ENCODE assay signal across 9 mouse cellular contexts in genomic region chr17:67303326-67304099, GRCm38 (mm10). TPM values are rescaled to one million over a fixed set of nuclear protein-coding genes. Genes with fewer than 3 reads are reported as not detected.
A peak's percentile ranks its signal among the peaks of the same experiment; 100 is the strongest.
DNase-seq lines count a peak whose midpoint lies in the region; ATAC-seq lines count a peak whose summit lies in the region.
"Had no signal": no experiment of that assay in that cellular context is flagged by ENCODE, and none has a peak within 500 bp of the region (broad histone marks: within the 10 kb centered on the region; RNA-seq: fewer than 3 reads in every experiment).

No protein-coding gene starts in this region.

- no peak overlapping the region for H3K4me3 ChIP-seq in heart, embryonic 12.5 days
- no peak overlapping the region for H3K4me3 ChIP-seq in midbrain, embryonic 16.5 days (ENCODE audit: low read depth, low read length)

- H3K4me2 ChIP-seq in heart, embryonic 12.5 days = peak overlapping the region; percentile 39
- H3K4me2 ChIP-seq in midbrain, embryonic 16.5 days (ENCODE audit: low read length) = no peak overlapping the region

- H3K27me3 ChIP-seq in heart, embryonic 12.5 days (replicated peaks) = no peaks in the 10 kb centered on the region
- no peaks in the 10 kb centered on the region for H3K27me3 ChIP-seq in midbrain, embryonic 16.5 days (ENCODE audit: control insufficient read depth, insufficient read depth, low read depth, low read length)

- WGBS in heart, embryonic 12.5 days = 63% methylated on average over 18 of the region's 18 CpGs
- WGBS in midbrain, embryonic 16.5 days = 61% methylated on average over 18 of the region's 18 CpGs

- H3K9ac ChIP-seq in heart, embryonic 12.5 days = no peak overlapping the region
- H3K9ac ChIP-seq in midbrain, embryonic 16.5 days (ENCODE audit: low read depth, low read length) = no peak overlapping the region

- H3K36me3 ChIP-seq in heart, embryonic 12.5 days = no peaks in the 10 kb centered on the region
- H3K36me3 ChIP-seq in midbrain, embryonic 16.5 days (ENCODE audit: control insufficient read depth, insufficient read depth, low read length) = no peaks in the 10 kb centered on the region

- peak; percentile 36 to 60 for DNase-seq in cerebellum, postnatal 25 days
- no peak for DNase-seq in cerebellum, postnatal 4 days (ENCODE audit: low spot score in 2 of 2)
- peak; percentile 58 for DNase-seq in NIH3T3 (ENCODE audit: low read depth)
- DNase-seq in lung, adult 18-20 months = peak; percentile 67 to 78
- DNase-seq in thymus, postnatal 25 days = no peak
- no peak for DNase-seq in embryo, embryonic 10 days (ENCODE audit: low spot score)

- ATAC-seq in heart, embryonic 12.5 days (ENCODE audit: insufficient number of reproducible peaks, low FRiP score) = 0 out of 2 replicates have a peak, but pooled peaks have one; percentile 64
- no peak for ATAC-seq in midbrain, embryonic 16.5 days
- ATAC-seq: CD4-positive, CD25-positive, alpha-beta regulatory T cell, adult 4 months had no signal

- H3K9me3 ChIP-seq in heart, embryonic 12.5 days (replicated peaks) = no peaks in the 10 kb centered on the region
- no peaks in the 10 kb centered on the region for H3K9me3 ChIP-seq in midbrain, embryonic 16.5 days (replicated peaks; ENCODE audit: control insufficient read depth, low read length, poor library complexity, severe bottlenecking)

- H3K27ac ChIP-seq in heart, embryonic 12.5 days (ENCODE audit: poor library complexity, severe bottlenecking) = peak overlapping the region; percentile 38; the same call in 1 of the 2 replicates
- no peak overlapping the region for H3K27ac ChIP-seq in midbrain, embryonic 16.5 days (ENCODE audit: low read length)

- peaks cover 30% of the 10 kb centered on the region for H3K4me1 ChIP-seq in heart, embryonic 12.5 days (replicated peaks)
- H3K4me1 ChIP-seq in midbrain, embryonic 16.5 days (ENCODE audit: control insufficient read depth, insufficient read depth, low read length) = peaks cover 17% of the 10 kb centered on the region

RNA-seq across cellular contexts. Expression of gene Ptprm, which starts 50.7 kb away (rescaled TPM):
- polyA plus RNA-seq in heart, embryonic 12.5 days (2016; fragmentation: Nextera tagmentation; extraction: Ambion mirVana) = 16.1 and 18.2 TPM in 2 replicates
- 17.2 and 19.7 TPM in 2 replicates for polyA plus RNA-seq in midbrain, embryonic 16.5 days (2015; fragmentation: Nextera tagmentation; extraction: Ambion mirVana)
- polyA plus RNA-seq: CD4-positive, CD25-positive, alpha-beta regulatory T cell, adult 4 months had no signal

Comparison
In these comparisons a context has a peak if more than half of its experiments do, and no peak if none do; other contexts are left out.
1. DNase-seq: peak in cerebellum, postnatal 25 days (2 of 2), NIH3T3 (single experiment) and lung, adult 18-20 months (2 of 2); none in cerebellum, postnatal 4 days (0 of 2), thymus, postnatal 25 days (single experiment) and embryo, embryonic 10 days (single experiment).